Mouse (Mus musculus): ENCODE measurements around the gene Evpl.
A peak's percentile ranks its signal among the peaks of the same experiment; 100 is the strongest.

GRCm38 (mm10) chr11:116260259-116260658 is 22.4 kb upstream of the Evpl start:
- TF ChIP-seq CTCF (IDR thresholded peaks at IDR 0.05) (peak; percentile 7; the same call in 1 of the 2 replicates), EP300 (IDR thresholded peaks at IDR 0.05) (peak; percentile 84)

Data from lung, postnatal 0 days (tissue).